Mouse (Mus musculus): ENCODE measurements at regions not wholly inside any gene's neighbourhood (a gene's known extent, or its start where the extent isn't known, plus 50 kb on each side); places are given as distances from the start of the nearest gene placed in this dataset.

DNA sequence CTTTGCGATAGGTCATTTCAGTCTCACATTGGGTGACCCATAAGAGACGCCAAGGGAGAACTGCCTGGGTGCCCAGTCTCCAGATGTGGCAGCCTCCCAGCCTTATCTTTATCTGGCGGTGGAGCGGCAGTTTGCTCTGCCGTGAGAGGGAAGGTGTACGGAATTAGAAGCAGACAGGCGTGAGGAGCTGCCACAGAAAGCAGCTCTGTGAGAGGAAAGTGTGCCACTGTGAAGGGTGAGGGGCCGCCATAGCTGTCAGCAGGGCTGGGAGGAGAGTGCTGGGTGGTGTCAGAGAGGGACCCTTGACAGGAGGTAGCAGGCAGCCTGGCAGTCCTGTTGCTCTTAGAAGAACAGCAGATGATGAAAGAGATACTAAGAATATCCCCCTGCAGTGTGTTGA lies 375.0 kb downstream of the Cdh26 start:
- no peak for ATAC-seq (ENCODE audit: insufficient number of reproducible peaks, insufficient read depth, low FRiP score, low TSS enrichment, low read depth)
- Histone ChIP-seq H3K27me3 (peaks cover 6% of the 10 kb centered on the region; the same call in 1 of the 2 replicates), H3K9ac (replicated peaks) (no peak overlapping the region), H3K9me3 (no peaks in the 10 kb centered on the region), H3K4me2 (no peak overlapping the region), H3K36me3 (no peaks in the 10 kb centered on the region), H3K27ac (no peak overlapping the region), H3K4me3 (replicated peaks) (no peak overlapping the region), H3K4me1 (replicated peaks) (no peaks in the 10 kb centered on the region)
- WGBS, result 52% methylated on average over 8 of the region's 8 CpGs

DNA sequence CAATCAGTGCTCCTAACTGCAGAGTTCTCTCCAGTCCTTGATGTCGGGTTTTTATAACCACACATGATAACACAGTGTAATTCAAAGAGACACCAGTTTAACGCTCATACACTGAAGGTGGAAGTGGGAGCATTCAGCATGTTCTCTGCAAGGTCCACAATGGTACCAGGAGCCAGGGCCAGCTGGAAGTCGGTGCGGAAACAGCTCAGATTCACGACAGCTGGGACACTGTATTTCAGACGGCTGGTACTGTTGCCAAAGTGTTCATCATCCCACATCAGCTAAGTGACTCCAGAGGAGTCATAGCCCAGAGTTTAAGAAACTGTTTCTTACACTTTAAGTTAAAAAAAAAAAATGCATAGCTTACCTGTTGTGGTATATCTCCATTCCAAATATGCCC lies 391.2 kb downstream of the Cdh26 start:
- H3K9ac ChIP-seq (replicated peaks), result no peak overlapping the region
- no peak overlapping the region for H3K4me3 ChIP-seq (replicated peaks)
- H3K36me3 ChIP-seq, result no peaks in the 10 kb centered on the region
- no peak overlapping the region for H3K27ac ChIP-seq
- H3K4me1 ChIP-seq (replicated peaks), result no peaks in the 10 kb centered on the region
- no peak for ATAC-seq (ENCODE audit: insufficient number of reproducible peaks, insufficient read depth, low FRiP score, low TSS enrichment, low read depth)
- no peak overlapping the region for H3K4me2 ChIP-seq
- H3K27me3 ChIP-seq, result no peaks in the 10 kb centered on the region
- 0 out of 2 replicates have a peak, but pooled peaks cover 5% of the 10 kb centered on the region for H3K9me3 ChIP-seq
- 74% methylated on average over 6 of the region's 6 CpGs for WGBS

DNA sequence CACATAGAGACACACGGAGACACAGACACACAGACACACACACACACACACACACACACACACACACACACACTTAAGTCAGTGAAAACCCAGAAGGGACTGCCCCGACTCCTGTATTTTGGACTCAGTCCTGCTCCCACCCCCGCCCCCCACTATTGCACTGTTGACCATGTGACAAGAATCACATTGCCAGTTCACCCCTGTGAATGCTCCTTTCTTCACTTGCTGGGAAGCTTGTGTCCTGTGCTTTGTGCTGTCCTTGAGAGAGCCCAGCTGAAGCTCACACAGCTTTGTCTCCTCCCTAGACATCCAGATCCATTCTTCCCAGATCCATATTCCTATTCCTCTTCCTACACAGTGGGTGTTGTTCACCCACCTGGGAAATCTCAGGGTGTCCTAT lies 400.0 kb downstream of the Cdh26 start:
- H3K36me3 ChIP-seq, result no peaks in the 10 kb centered on the region
- no peak overlapping the region for H3K27ac ChIP-seq
- H3K4me1 ChIP-seq (replicated peaks), result 0 out of 2 replicates have a peak, but pooled peaks cover 3% of the 10 kb centered on the region
- H3K27me3 ChIP-seq, result 0 out of 2 replicates have a peak, but pooled peaks cover 3% of the 10 kb centered on the region
- WGBS, result 87% methylated on average over 3 of the region's 3 CpGs
- H3K9me3 ChIP-seq, result 0 out of 2 replicates have a peak, but pooled peaks cover 1% of the 10 kb centered on the region
- no peak overlapping the region for H3K4me3 ChIP-seq (replicated peaks)
- no peak overlapping the region for H3K9ac ChIP-seq (replicated peaks)
- ATAC-seq (ENCODE audit: insufficient number of reproducible peaks, insufficient read depth, low FRiP score, low TSS enrichment, low read depth), result no peak; the same call in 1 of the 2 replicates
- no peak overlapping the region for H3K4me2 ChIP-seq

DNA sequence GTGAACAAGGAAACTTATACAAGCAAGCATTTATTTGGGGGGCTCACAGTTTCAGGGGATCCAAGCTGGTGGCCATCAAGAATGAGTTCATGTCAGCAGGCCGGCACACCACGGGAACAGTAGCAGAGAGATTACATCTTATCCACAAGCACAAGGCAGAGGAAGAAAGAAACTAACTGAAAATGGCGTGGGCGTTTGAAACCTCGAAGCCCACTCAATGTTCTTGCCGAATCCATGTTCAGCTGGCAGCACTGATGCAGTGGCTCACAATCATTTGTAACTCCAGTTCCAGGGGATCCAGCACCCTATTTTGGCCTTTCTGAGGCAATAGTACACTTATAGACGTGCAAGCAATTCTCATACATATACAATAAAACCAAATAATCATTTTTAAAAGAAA lies 404.7 kb downstream of the Cdh26 start:
- ATAC-seq (ENCODE audit: insufficient number of reproducible peaks, insufficient read depth, low FRiP score, low TSS enrichment, low read depth), result no peak
- Histone ChIP-seq H3K36me3 (no peaks in the 10 kb centered on the region), H3K27me3 (0 out of 2 replicates have a peak, but pooled peaks cover 8% of the 10 kb centered on the region), H3K9ac (replicated peaks) (no peak overlapping the region), H3K4me3 (replicated peaks) (no peak overlapping the region), H3K9me3 (no peaks in the 10 kb centered on the region), H3K4me1 (replicated peaks) (peaks cover 16% of the 10 kb centered on the region), H3K27ac (no peak overlapping the region), H3K4me2 (no peak overlapping the region)
- WGBS, result 86% methylated on average over 7 of the region's 7 CpGs

DNA sequence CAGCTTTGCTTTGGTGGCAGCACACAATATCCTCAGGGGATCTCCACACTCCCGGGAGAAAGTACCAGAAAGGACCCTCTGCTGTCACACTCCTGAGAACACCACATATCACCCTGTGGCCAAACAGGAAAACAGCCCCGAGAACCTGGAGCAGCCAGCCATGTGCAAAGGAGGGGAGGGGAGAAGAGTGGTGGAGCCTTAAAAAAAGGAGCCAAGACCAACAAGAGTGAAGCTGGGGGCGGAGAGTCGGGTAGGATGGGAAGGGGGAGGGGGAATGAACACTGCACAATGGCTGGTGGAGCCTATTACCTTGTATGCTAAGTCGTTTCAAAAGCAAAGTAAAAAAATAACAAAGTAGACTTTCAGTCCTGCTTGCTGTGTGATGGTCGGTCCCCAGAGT lies 408.2 kb downstream of the Cdh26 start:
- 23% methylated on average over 6 of the region's 6 CpGs for WGBS
- Histone ChIP-seq H3K27me3 (0 out of 2 replicates have a peak, but pooled peaks cover 8% of the 10 kb centered on the region), H3K4me3 (replicated peaks) (no peak overlapping the region), H3K9me3 (no peaks in the 10 kb centered on the region), H3K9ac (replicated peaks) (no peak overlapping the region), H3K4me2 (no peak overlapping the region; the same call in 1 of the 2 replicates), H3K36me3 (no peaks in the 10 kb centered on the region), H3K27ac (peak overlapping the region; percentile 66; the same call in 1 of the 2 replicates), H3K4me1 (replicated peaks) (peaks cover 22% of the 10 kb centered on the region)
- peak; percentile 43; the same call in 1 of the 2 replicates for ATAC-seq (ENCODE audit: insufficient number of reproducible peaks, insufficient read depth, low FRiP score, low TSS enrichment, low read depth)

DNA sequence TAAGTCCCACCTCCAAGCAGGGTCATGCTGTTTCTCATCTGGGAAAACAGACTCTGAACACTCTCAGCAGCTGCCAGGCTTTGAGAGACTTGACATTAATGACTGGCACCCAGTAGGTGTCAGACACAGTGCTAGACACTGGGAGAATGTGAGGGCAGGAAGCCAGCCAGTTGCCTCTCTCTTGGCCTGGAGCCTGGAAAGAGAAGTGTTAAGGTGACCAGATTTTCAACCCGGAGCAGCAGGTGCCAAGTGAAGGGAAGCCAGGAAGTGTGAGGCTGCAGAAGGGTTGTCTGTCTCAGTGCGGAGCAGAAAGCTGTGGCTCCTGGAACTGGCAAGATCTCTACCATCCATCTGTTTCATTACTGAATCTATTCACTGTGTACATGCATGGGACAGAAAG lies 410.6 kb downstream of the Cdh26 start:
- Histone ChIP-seq H3K4me2 (no peak overlapping the region), H3K27ac (no peak overlapping the region), H3K9ac (replicated peaks) (no peak overlapping the region), H3K4me1 (replicated peaks) (peaks cover 22% of the 10 kb centered on the region), H3K36me3 (no peaks in the 10 kb centered on the region), H3K4me3 (replicated peaks) (no peak overlapping the region), H3K9me3 (no peaks in the 10 kb centered on the region), H3K27me3 (0 out of 2 replicates have a peak, but pooled peaks cover 4% of the 10 kb centered on the region)
- no peak for ATAC-seq (ENCODE audit: insufficient number of reproducible peaks, insufficient read depth, low FRiP score, low TSS enrichment, low read depth)
- WGBS, result 43% methylated on average over 2 of the region's 2 CpGs

DNA sequence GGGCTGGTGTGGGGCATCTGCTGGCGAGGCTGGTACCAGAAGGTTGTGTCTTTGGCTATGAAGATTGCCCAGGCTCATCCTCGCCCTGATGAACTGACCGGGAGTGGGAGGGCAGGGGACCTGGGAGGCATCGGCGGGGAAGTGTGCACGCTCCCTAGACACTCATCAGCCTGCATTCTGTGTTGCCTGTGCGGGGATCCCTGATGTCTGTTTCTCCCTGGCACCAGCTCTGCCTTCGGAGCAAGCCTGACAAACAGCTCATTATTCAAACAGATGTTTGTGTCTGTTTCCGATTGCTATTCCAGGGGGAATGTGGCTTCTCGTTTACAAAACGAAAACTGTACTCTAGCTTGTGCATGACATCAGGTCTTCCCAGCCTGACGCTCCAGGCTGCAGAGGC lies 412.3 kb downstream of the Cdh26 start:
- no peak overlapping the region for H3K27ac ChIP-seq
- no peak overlapping the region for H3K4me3 ChIP-seq (replicated peaks)
- no peaks in the 10 kb centered on the region for H3K9me3 ChIP-seq
- peaks cover 22% of the 10 kb centered on the region for H3K4me1 ChIP-seq (replicated peaks)
- 49% methylated on average over 12 of the region's 12 CpGs for WGBS
- no peak overlapping the region for H3K4me2 ChIP-seq
- H3K27me3 ChIP-seq, result no peaks in the 10 kb centered on the region
- H3K36me3 ChIP-seq, result no peaks in the 10 kb centered on the region
- ATAC-seq (ENCODE audit: insufficient number of reproducible peaks, insufficient read depth, low FRiP score, low TSS enrichment, low read depth), result no peak
- H3K9ac ChIP-seq (replicated peaks), result no peak overlapping the region

DNA sequence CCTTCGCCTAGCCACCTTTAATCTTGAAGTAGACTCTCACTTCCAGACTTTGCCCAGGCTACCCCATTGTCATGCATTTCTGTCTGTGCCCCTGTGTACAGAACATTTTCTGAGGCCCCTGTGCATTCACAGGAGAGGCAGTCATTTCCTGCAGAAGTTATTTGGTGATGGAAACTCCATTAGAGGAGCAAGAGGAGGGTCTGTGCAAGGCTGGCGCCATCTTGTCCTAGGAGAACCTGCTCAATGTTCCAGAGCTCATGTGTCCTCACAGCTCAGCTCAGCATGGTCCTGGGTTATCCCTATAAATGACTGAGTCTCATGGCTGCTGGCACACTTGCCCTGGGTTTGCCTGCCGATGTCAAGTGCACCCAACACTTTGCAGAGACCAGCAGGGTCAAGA lies 413.1 kb downstream of the Cdh26 start:
- Histone ChIP-seq H3K9ac (replicated peaks) (no peak overlapping the region), H3K27me3 (no peaks in the 10 kb centered on the region), H3K36me3 (no peaks in the 10 kb centered on the region), H3K27ac (no peak overlapping the region), H3K4me2 (no peak overlapping the region), H3K4me3 (replicated peaks) (no peak overlapping the region), H3K4me1 (replicated peaks) (peaks cover 19% of the 10 kb centered on the region), H3K9me3 (no peaks in the 10 kb centered on the region)
- no peak for ATAC-seq (ENCODE audit: insufficient number of reproducible peaks, insufficient read depth, low FRiP score, low TSS enrichment, low read depth)
- 90% methylated on average over 3 of the region's 3 CpGs for WGBS

DNA sequence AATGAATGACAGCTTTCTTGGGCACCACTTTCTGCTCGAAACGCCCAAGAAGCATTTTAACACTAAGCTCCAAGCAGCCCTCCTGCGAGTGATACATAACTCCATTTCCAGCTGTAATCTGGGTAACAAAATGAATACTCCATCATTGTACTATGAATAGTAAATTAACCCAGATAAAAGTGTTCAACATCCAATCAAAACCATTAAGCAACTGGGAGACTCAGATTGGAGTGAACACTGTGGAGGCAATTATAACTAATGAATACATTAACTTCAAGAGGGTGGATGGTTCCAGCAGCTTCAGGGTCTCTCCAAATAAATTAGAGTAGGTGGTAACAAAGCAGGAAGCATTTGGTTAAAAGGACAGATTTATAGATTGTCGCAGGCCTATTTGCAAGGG lies 414.2 kb downstream of the Cdh26 start:
- peaks cover 8% of the 10 kb centered on the region for H3K4me1 ChIP-seq (replicated peaks)
- no peak for ATAC-seq (ENCODE audit: insufficient number of reproducible peaks, insufficient read depth, low FRiP score, low TSS enrichment, low read depth)
- 72% methylated on average over 4 of the region's 4 CpGs for WGBS
- H3K4me3 ChIP-seq (replicated peaks), result no peak overlapping the region
- no peaks in the 10 kb centered on the region for H3K9me3 ChIP-seq
- no peaks in the 10 kb centered on the region for H3K27me3 ChIP-seq
- H3K27ac ChIP-seq, result no peak overlapping the region
- no peak overlapping the region for H3K4me2 ChIP-seq
- no peak overlapping the region for H3K9ac ChIP-seq (replicated peaks)
- H3K36me3 ChIP-seq, result no peaks in the 10 kb centered on the region

DNA sequence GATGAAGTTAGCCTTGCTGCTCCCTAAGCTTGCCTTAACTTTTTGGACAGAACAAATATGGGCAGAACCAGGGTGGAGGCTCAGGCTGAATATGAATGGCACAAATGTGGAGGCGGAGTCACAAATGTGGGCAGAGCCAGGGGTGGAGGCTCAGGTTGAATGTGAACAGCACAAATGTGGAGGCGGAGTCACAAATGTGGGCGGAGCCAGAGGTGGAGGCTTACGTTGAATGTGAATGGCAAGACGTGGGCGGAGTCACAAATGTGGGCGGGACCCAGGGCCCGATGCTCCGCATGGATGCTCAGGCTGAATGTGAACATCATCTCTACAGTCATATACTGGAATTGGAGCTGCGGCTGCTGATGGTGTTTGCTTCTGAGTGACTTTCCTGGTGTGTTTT lies 420.0 kb downstream of the Cdh26 start:
- Histone ChIP-seq H3K36me3 (no peaks in the 10 kb centered on the region), H3K9ac (replicated peaks) (no peak overlapping the region), H3K4me2 (no peak overlapping the region), H3K27ac (no peak overlapping the region), H3K27me3 (no peaks in the 10 kb centered on the region), H3K9me3 (no peaks in the 10 kb centered on the region), H3K4me1 (replicated peaks) (peaks cover 34% of the 10 kb centered on the region), H3K4me3 (replicated peaks) (no peak overlapping the region)
- 86% methylated on average over 10 of the region's 10 CpGs for WGBS
- ATAC-seq (ENCODE audit: insufficient number of reproducible peaks, insufficient read depth, low FRiP score, low TSS enrichment, low read depth), result no peak

DNA sequence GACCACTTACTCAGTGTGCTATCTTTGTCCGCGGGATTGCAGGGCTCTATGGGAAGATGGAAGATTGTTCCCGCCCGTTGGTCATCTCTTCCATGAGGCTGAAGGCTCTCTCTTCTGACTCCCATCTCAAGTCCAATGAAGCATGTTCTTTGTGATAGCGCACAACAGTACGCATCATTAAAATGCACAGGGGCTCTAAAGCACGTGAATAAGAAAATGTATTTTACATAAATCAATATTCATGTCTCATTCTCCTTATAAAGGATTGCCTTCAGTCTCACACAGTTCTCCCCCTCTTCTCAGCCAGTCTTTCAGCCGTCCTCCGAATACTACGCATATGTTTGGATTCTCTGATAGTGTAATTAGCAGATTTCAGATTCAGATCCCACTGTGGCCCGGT lies 420.4 kb downstream of the Cdh26 start:
- 89% methylated on average over 11 of the region's 11 CpGs for WGBS
- no peak for ATAC-seq (ENCODE audit: insufficient number of reproducible peaks, insufficient read depth, low FRiP score, low TSS enrichment, low read depth)

DNA sequence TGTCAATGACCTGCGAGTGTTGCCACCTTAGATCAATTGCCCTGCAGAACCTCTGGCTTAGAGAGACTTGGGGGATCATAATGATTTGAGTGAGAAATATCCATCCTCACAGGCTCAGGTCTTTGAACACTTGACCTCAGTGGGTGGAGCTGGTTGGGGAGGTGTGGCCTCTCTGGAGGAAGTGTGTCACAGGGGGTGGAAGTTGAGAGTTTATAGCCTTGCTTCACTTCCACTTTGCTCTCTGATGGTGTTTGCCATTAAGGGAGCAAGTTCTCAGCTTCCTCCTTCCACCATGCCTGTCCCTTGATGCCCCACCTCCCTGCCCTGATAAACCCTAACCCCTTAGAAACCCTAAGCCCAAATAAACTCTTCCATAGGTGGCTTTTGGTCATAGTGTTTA lies 423.7 kb downstream of the Cdh26 start:
- Histone ChIP-seq H3K9me3 (no peaks in the 10 kb centered on the region), H3K9ac (replicated peaks) (no peak overlapping the region), H3K27me3 (no peaks in the 10 kb centered on the region), H3K4me3 (replicated peaks) (no peak overlapping the region), H3K27ac (0 out of 2 replicates have a peak overlapping the region, but pooled peaks have one; percentile 42), H3K4me1 (replicated peaks) (peaks cover 42% of the 10 kb centered on the region), H3K36me3 (no peaks in the 10 kb centered on the region), H3K4me2 (no peak overlapping the region)
- ATAC-seq (ENCODE audit: insufficient number of reproducible peaks, insufficient read depth, low FRiP score, low TSS enrichment, low read depth), result no peak
- 70% methylated on average over 1 of the region's 1 CpGs for WGBS

More for the DNA sequence above, 420.4 kb downstream of the Cdh26 start:
- no peaks in the 10 kb centered on the region for H3K27me3 ChIP-seq
- no peak overlapping the region for H3K4me3 ChIP-seq (replicated peaks)
- no peak overlapping the region for H3K4me2 ChIP-seq
- H3K4me1 ChIP-seq (replicated peaks), result peaks cover 39% of the 10 kb centered on the region
- H3K9me3 ChIP-seq, result no peaks in the 10 kb centered on the region
- no peak overlapping the region for H3K9ac ChIP-seq (replicated peaks)
- no peaks in the 10 kb centered on the region for H3K36me3 ChIP-seq
- no peak overlapping the region for H3K27ac ChIP-seq

All from limb, embryonic 12.5 days (tissue).